Mouse (Mus musculus) myocyte (in vitro differentiated cells): ENCODE data around the gene Mttp. TPM values are rescaled to one million over a fixed set of nuclear protein-coding genes. Genes with fewer than 3 reads are reported as not detected.

Source experiments
- H3K27me3 ChIP-seq: one replicate; pipeline ENCODE4 v1.6.1; 2011; ENCODE audit not compliant: control insufficient read depth, insufficient read depth, insufficient read length
- H3K36me3 ChIP-seq: one replicate; pipeline ENCODE4 v1.6.1; 2011; ENCODE audit not compliant: control insufficient read depth, insufficient read depth
- H3K4me2 ChIP-seq: one replicate; pipeline ENCODE4 v1.6.1; 2011; ENCODE audit warnings: low read depth, control low read depth
- H3K4me3 ChIP-seq: one replicate; pipeline ENCODE4 v1.5.1; 2011; ENCODE audit warnings: mild to moderate bottlenecking, control low read depth, moderate library complexity
- H3K79me2 ChIP-seq: one replicate; pipeline ENCODE4 v1.6.1; 2011; ENCODE audit not compliant: control insufficient read depth, insufficient read depth
- H3ac ChIP-seq: one replicate; pipeline ENCODE4 v1.6.1; 2011; ENCODE audit not compliant: control insufficient read depth, insufficient read length
- CEBPB ChIP-seq: IDR thresholded peaks from 2 replicates; pipeline ENCODE4 v1.6.1; 2011; ENCODE audit warnings: mild to moderate bottlenecking, moderate library complexity; ENCODE audit not compliant: poor library complexity, insufficient read depth, severe bottlenecking
- E2F4 ChIP-seq: IDR thresholded peaks from one replicate; pipeline ENCODE4 v1.6.1; 2011; ENCODE audit warnings: mild to moderate bottlenecking, control low read depth, moderate library complexity; ENCODE audit not compliant: insufficient read depth
- MAX ChIP-seq: IDR thresholded peaks from one replicate; pipeline ENCODE4 v1.6.1; 2011; ENCODE audit warnings: low read depth, mild to moderate bottlenecking, control low read depth
- MYOD1 ChIP-seq, 3 experiments: IDR thresholded peaks; one replicate each; pipeline ENCODE4 v1.6.1; 2011; ENCODE audit warnings: control low read depth in 2 of 3, low read depth in 2 of 3, mild to moderate bottlenecking in 2 of 3, moderate library complexity in 1 of 3; ENCODE audit not compliant: insufficient read length in 2 of 3, control insufficient read depth in 1 of 3
- MYOG ChIP-seq, 3 experiments: IDR thresholded peaks; one replicate each; pipeline ENCODE4 v1.6.1; 2011; ENCODE audit warnings: control low read depth in 2 of 3, low read depth in 2 of 3, mild to moderate bottlenecking in 2 of 3; ENCODE audit not compliant: insufficient read length in 2 of 3, control insufficient read depth in 1 of 3, insufficient read depth in 1 of 3
- POLR2A ChIP-seq: IDR thresholded peaks from one replicate; pipeline ENCODE4 v1.6.1; 2011; ENCODE audit warnings: low read depth, mild to moderate bottlenecking, control low read depth, moderate library complexity; ENCODE audit not compliant: insufficient read length
- POLR2AphosphoS2 ChIP-seq: IDR thresholded peaks from one replicate; pipeline ENCODE4 v1.6.1; 2011; ENCODE audit warnings: low read depth, control low read depth; ENCODE audit not compliant: insufficient read length
- REST ChIP-seq: IDR thresholded peaks from one replicate; pipeline ENCODE4 v1.6.1; 2011; ENCODE audit warnings: mild to moderate bottlenecking, control low read depth, moderate library complexity; ENCODE audit not compliant: insufficient read depth, insufficient read length
- SRF ChIP-seq: IDR thresholded peaks from one replicate; pipeline ENCODE4 v1.6.1; 2011; ENCODE audit warnings: low read depth; ENCODE audit not compliant: control insufficient read depth, insufficient read length
- TCF12 ChIP-seq: IDR thresholded peaks from one replicate; pipeline ENCODE4 v1.6.1; 2011; ENCODE audit warnings: mild to moderate bottlenecking, control low read depth; ENCODE audit not compliant: poor library complexity, insufficient read depth, severe bottlenecking
- TCF3 ChIP-seq: IDR thresholded peaks from one replicate; pipeline ENCODE4 v1.6.1; 2011; ENCODE audit warnings: low read depth, control low read depth; ENCODE audit not compliant: insufficient read length
- USF1 ChIP-seq: IDR thresholded peaks from one replicate; pipeline ENCODE4 v1.6.1; 2011; ENCODE audit warnings: low read depth, mild to moderate bottlenecking, control low read depth, moderate library complexity
- polyA plus RNA-seq: library from polyadenylated mRNA; unstranded; fragments of >200 nt; fragmentation: generic; extraction: Trizol; gene quantifications from one replicate; pipeline ENCODE4 v1.2.1, GENCODE M21; 2012; ENCODE audit warnings: missing spikeins

Mttp gene
- polyA plus RNA-seq, 1 experiment: 4.1 TPM

DNA sequence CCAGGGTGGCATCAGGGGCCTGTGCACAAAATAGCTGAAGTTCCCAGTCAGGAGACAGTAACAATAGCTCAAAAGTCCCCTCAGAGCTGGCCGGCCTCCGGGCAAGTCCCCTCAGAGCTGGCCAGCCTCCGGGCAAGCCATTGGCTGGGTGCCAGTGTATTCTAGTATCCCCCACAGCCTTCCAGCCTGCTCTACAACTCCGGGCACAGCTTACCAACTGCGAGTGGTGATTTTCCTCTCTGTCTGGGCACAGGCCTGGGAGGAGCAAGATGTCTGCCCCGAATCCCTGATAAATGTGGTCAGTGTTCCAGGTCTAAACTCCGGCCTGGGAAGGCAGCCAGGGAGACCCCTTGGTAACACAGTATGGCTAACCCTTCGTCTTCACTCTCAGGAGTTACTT, 69.6 kb downstream of the Mttp start:
- peak overlapping the region; percentile 86 for H3K4me3 ChIP-seq
- no peaks in the 10 kb centered on the region for H3K27me3 ChIP-seq
- peak overlapping the region; percentile 93 for H3K4me2 ChIP-seq
- H3ac ChIP-seq: no peak overlapping the region
- peaks cover 50% of the 10 kb centered on the region for H3K36me3 ChIP-seq
- H3K79me2 ChIP-seq: peaks cover 64% of the 10 kb centered on the region
- TF ChIP-seq POLR2AphosphoS2 (peak; percentile 40), TCF3 (no peak), POLR2A (peak; percentile 17)

DNA sequence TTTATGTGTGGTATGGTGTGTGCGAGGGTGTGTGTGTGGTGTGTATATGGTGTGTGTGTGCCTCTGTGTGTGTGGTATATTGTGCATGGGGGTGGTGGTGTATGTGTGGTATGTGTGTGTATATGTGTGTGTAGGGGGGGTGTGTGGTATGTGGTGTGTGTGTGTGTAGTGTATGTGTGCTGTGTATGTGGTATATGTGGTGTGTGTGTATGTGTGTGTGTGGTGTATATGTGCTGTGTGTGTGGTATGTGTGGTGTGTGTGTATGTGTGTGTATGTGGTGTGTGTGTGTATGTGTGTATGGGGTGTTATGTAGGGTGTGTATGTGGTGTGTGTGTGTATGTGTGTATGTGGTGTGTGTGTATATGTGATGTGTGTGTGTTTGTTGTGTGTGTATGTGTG, 70.6 kb downstream of the Mttp start:
- peaks cover 74% of the 10 kb centered on the region for H3K79me2 ChIP-seq
- H3K4me3 ChIP-seq: peak overlapping the region; percentile 86
- H3ac ChIP-seq: peak overlapping the region; percentile 53
- H3K27me3 ChIP-seq: no peaks in the 10 kb centered on the region
- no peak for TF ChIP-seq MYOD1 (IDR thresholded peaks at IDR 0.05; ENCODE audit: control insufficient read depth in 1 of 3, insufficient read length in 2 of 3, low read depth in 2 of 3)
- TF ChIP-seq POLR2AphosphoS2: peak; percentile 70
- peak; percentile 39 for TF ChIP-seq POLR2A
- H3K4me2 ChIP-seq: peak overlapping the region; percentile 93
- peaks cover 41% of the 10 kb centered on the region for H3K36me3 ChIP-seq

DNA sequence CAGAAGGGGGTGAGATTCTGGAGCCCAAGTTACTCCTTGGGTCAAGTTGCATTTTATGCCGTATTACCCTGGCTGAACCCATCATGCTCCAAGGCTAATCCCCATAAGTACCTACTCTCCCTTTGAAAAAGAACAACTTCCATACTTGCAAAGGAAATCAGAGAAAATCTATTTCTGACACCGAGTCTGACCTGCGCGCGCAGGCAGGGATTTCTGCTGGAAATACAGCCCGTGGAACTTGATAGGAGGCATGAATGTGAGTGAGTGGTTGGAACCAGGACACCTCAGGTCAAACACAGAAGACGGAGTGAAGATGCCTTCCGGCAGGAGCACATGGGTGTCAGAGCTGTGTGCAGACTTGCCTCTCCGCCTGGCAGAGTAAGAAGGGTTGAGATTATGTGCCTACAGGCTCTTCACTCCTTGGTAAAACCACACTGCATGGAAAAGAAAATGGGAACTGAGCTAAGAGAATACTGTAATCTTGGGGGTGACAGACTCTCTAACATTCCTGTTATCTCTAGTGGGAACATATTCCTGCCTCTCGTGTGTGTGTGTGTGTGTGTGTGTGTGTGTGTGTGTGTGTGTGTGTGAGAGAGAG, 73.2 kb downstream of the Mttp start:
- Histone ChIP-seq H3K79me2 (peaks cover 100% of the 10 kb centered on the region), H3K4me2 (peak overlapping the region; percentile 93), H3K4me3 (peak overlapping the region; percentile 86), H3K27me3 (no peaks in the 10 kb centered on the region), H3K36me3 (peaks cover 21% of the 10 kb centered on the region), H3ac (peak overlapping the region; percentile 75)
- TF ChIP-seq TCF3: no peak
- TF ChIP-seq TCF12: no peak
- no peak for TF ChIP-seq SRF
- no peak for TF ChIP-seq USF1
- TF ChIP-seq MAX: no peak
- no peak for TF ChIP-seq MYOD1 (IDR thresholded peaks at IDR 0.05; ENCODE audit: control insufficient read depth in 1 of 3, insufficient read length in 2 of 3, low read depth in 2 of 3)
- TF ChIP-seq E2F4: no peak
- TF ChIP-seq MYOG (IDR thresholded peaks at IDR 0.05; ENCODE audit: control insufficient read depth in 1 of 3, insufficient read depth in 1 of 3, insufficient read length in 2 of 3, low read depth in 2 of 3): no peak
- no peak for TF ChIP-seq CEBPB
- TF ChIP-seq POLR2AphosphoS2: no peak
- TF ChIP-seq POLR2A: no peak

DNA sequence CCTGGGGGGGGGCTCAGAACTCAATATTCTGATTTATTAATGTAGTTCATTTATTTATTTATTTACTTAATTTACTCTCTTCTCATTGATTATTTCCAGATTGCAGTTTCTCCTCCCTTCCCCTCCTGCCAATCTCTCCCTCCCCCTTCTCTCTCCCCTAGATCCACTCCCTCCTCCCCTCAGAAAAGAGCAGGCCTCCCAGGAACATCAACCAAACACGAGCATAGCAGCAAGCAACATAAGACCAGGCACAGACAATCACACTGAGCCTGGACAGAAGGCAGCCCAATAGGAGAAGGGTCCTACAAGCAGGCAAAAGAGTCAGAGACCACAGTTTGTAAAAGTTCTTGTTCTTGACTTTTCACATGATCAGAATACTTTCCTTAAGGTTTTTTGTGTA, 73.8 kb downstream of the Mttp start:
- Histone ChIP-seq H3K4me2 (peak overlapping the region; percentile 93), H3K79me2 (peaks cover 100% of the 10 kb centered on the region), H3K36me3 (peaks cover 21% of the 10 kb centered on the region), H3K27me3 (no peaks in the 10 kb centered on the region), H3ac (peak overlapping the region; percentile 75), H3K4me3 (peak overlapping the region; percentile 86)
- no peak for TF ChIP-seq TCF12
- TF ChIP-seq CEBPB: no peak
- TF ChIP-seq POLR2A: peak; percentile 35
- no peak for TF ChIP-seq E2F4
- TF ChIP-seq MYOD1 (IDR thresholded peaks at IDR 0.05; ENCODE audit: control insufficient read depth in 1 of 3, insufficient read length in 2 of 3, low read depth in 2 of 3): no peak
- TF ChIP-seq REST: no peak
- no peak for TF ChIP-seq SRF
- TF ChIP-seq POLR2AphosphoS2: peak; percentile 50
- TF ChIP-seq MYOG (IDR thresholded peaks at IDR 0.05; ENCODE audit: control insufficient read depth in 1 of 3, insufficient read depth in 1 of 3, insufficient read length in 2 of 3, low read depth in 2 of 3): no peak
- no peak for TF ChIP-seq TCF3

DNA sequence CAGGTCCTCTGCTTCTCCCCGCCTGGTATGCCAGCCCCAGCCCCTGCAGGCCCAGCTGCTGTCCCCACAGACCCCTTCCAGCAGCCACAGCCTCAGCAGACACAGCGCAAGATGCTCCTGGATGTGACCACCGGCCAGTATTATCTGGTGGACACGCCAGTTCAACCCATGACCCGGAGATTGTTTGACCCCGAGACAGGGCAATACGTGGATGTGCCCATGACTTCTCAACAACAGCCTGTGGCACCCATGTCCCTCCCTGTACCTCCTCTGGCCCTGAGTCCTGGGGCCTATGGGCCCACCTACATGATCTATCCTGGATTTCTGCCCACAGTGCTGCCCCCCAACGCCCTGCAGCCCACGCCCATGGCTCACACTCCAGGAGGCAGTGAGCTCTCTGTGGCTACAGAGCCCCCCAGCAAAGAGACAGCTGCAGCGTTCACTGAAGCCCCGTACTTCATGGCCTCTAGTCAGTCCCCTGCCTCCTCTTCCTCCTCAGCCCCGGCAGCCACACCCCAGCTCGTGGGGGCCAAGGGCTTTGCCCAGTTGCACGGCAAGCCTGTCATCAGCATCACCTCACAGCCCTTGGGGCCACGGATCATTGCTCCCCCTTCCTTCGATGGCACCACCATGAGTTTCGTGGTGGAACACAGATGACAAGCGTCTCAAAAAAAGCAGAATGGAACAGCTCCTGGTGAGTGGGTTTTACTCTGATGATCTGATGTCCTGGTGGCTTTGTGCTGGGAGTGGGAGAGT, 74.8 kb downstream of the Mttp start:
- Histone ChIP-seq H3K36me3 (peaks cover 19% of the 10 kb centered on the region), H3K79me2 (peaks cover 96% of the 10 kb centered on the region), H3K27me3 (no peaks in the 10 kb centered on the region), H3ac (peak overlapping the region; percentile 75), H3K4me3 (peak overlapping the region; percentile 86), H3K4me2 (peak overlapping the region; percentile 93)
- TF ChIP-seq MAX: no peak
- TF ChIP-seq TCF12: no peak
- TF ChIP-seq TCF3: no peak
- no peak for TF ChIP-seq SRF
- TF ChIP-seq MYOD1 (IDR thresholded peaks at IDR 0.05; ENCODE audit: control insufficient read depth in 1 of 3, insufficient read length in 2 of 3, low read depth in 2 of 3): peak in 2 of 3 experiments; percentile 25 to 44
- TF ChIP-seq MYOG (IDR thresholded peaks at IDR 0.05; ENCODE audit: control insufficient read depth in 1 of 3, insufficient read depth in 1 of 3, insufficient read length in 2 of 3, low read depth in 2 of 3): peak in 1 of 3 experiments; percentile 44
- TF ChIP-seq POLR2A: peak; percentile 38
- peak; percentile 55 for TF ChIP-seq POLR2AphosphoS2
